Mouse (Mus musculus) gonadal fat pad, adult 2 months (tissue): ENCODE data around the gene Zcchc24. TPM values are rescaled to one million over a fixed set of nuclear protein-coding genes. Genes with fewer than 3 reads are reported as not detected.

Experiments
- DNase-seq: peaks from one replicate; pipeline ENCODE4 v3.0.0-alpha.2; 2012; ENCODE audit warnings: low read depth
- polyA plus RNA-seq: library from polyadenylated mRNA; depleted of rRNA; stranded (reverse); fragments of >200 nt; gene quantifications from 2 replicates; pipeline ENCODE4 v1.2.3, GENCODE M21; 2012; rRNA removed

Gene Zcchc24
- polyA plus RNA-seq, 1 experiment, result 46.7 TPM

- no peak for DNase-seq
Observed at GRCm38 (mm10) chr14:25666668-25667376, 102.0 kb downstream of the Zcchc24 start.

GRCm38 (mm10) chr14:25665314-25665970 lies 103.4 kb downstream of the Zcchc24 start:
- no peak for DNase-seq

GRCm38 (mm10) chr14:25664310-25664695 lies 104.5 kb downstream of the Zcchc24 start:
- no peak for DNase-seq

GRCm38 (mm10) chr14:25663649-25664309 lies 105.1 kb downstream of the Zcchc24 start:
- DNase-seq, result no peak

Other genes starting within 250 kb of the Zcchc24 start
- 31.2 and 34.0 TPM in 2 replicates for gene Ppif, start 74.9 kb downstream of the Zcchc24 start, polyA plus RNA-seq
- gene Anxa11, start 73.1 kb upstream of the Zcchc24 start, polyA plus RNA-seq, result 53.0 and 58.4 TPM in 2 replicates
- gene Plac9a, start 134.1 kb upstream of the Zcchc24 start, polyA plus RNA-seq, result 3.8 and 4.4 TPM in 2 replicates
- gene Tmem254a, start 158.6 kb upstream of the Zcchc24 start, polyA plus RNA-seq, result 7.9 and 13.5 TPM in 2 replicates
- not detected in 2 replicates for gene Cphx1, start 169.3 kb upstream of the Zcchc24 start, polyA plus RNA-seq
- gene Duxbl1, start 209.5 kb upstream of the Zcchc24 start, polyA plus RNA-seq, result 0.16 and 0.41 TPM in 2 replicates